Mouse (Mus musculus) adrenal gland, adult 18-20 months (tissue): ENCODE measurements around the gene Rnls. TPM values are rescaled to one million over a fixed set of nuclear protein-coding genes. Genes with fewer than 3 reads are reported as not detected.

Experiments
- DNase-seq, 2 experiments: peaks; one replicate each; pipeline ENCODE4 v3.0.0; 2021 to 2022; ENCODE audit warnings: low spot score in 2 of 2
- total RNA-seq, 2 experiments: library from RNA; stranded (reverse); gene quantifications; 1 replicate in 1 of 2; 2 replicates in 1 of 2; pipeline ENCODE4 v1.2.3; 2021

Rnls gene
- total RNA-seq, 2 experiments from 2014 or later: 3.4 to 4.3 TPM

DNA sequence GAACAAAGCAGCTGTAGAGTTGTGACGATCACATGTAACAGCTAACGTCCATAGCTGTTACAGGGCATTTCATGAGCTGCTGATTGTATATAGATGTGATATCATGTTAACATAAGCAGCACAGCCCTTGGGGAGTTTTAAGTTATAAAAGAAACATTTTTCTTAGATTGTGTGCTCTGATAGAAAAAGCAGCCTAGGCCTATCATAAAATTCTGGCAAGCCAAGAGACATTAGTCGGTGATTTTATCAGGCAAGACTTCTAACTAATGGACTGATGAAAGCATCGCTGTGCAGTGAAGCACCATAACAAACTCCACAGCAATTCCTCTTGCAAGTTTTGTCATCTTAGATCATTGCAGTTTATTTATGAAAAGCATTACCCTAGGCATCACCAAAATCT lies 190.9 kb downstream of the Rnls start:
- DNase-seq: no peak

GRCm38 (mm10) chr19:33192064-33192463 lies 200.0 kb downstream of the Rnls start:
- DNase-seq: no peak

DNA sequence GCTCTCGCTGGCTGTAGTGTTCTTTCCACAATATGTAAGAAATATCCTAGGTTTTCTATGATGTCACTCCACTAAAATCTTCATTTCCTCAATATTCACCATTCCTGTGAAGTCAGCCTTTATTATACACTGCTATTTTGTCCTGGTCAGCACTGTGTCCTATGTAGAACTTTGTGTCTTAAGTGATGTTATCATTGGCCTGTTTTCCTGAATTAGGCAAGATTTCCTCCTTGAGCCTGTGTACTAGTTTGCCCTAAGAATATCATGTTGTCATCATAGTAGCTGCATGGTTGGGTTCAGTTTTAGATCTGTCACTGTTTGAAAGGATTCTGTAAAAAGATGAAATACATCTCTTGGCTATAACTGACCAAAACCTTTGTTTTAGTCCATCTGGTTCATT lies 203.3 kb downstream of the Rnls start:
- no peak for DNase-seq

DNA sequence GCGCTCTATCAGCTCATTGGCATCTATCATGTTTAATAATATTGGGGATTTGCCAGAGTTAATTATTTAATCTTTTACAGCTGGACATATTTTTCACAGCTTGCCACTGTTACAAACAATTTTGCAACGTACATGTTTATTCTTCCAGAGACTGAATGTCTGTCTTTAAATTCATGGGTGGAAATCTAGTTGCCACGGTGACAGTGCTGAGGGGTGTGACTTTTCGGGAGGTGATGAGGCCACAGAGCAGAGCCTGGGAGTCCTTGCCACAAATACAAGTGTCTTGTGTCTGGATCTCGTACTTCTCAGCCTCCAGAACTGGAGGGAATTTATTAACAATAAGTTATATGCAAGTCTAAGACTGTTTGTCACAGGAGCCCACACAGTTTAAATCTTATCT lies 212.5 kb downstream of the Rnls start:
- no peak for DNase-seq

GRCm38 (mm10) chr19:33178866-33179265 lies 213.2 kb downstream of the Rnls start:
- no peak for DNase-seq

DNA sequence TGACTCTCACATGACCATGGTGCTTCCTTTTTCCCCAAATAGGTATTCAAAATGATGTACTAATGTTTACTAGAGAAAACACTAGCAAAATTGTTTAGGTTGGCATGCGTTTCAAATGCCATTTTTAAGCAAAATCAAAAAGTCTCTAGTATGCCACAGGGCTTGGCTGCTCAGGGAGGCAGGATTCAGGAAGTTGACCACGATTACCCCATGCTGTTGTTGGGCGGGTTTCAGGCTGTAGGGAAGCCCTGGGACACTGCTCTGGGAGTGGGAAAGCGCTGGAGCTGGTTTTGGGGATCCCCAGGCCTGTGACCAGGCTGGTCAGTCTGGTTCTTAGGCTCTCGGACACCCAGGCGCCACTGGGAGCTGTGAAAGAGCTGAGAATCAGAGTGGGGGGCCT lies 213.7 kb downstream of the Rnls start:
- no peak for DNase-seq

DNA sequence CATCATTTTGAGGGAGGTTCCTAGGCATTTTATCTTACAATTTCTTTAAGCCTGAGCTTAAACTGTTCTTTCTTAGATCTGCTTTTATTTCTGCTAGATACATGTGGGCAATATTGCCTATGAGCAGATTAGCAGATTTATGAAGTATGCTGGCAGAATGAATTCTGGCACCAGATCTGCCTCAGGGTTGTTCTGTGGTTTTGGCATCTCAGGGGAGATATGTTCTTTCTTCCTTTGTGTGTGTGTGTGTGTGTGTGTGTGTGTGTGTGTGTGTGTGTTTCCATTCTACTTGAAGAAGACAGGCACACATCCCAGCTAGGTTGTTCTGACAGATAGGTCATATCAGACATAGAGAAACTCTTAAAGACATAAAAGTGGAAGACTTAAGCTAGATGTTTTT lies 218.1 kb downstream of the Rnls start:
- no peak for DNase-seq

DNA sequence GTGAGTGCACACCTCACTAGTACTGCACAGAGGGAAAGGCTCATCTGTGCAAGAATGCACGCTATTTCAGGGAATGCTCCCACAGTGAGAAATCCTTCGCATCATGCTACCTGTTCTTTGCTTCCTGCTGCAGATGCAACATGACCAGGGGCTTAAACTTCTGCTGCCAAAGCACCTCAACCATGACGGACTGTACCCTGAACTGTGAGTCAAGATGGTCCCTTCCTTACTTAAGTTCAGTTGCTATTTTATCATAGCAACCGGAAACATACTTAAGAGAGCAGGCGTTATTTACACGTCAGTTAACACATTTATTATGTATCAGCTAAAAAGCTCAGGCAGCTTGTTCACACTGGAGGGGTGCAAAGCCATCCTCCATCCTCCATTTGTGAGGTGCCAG lies 222.2 kb downstream of the Rnls start:
- no peak for DNase-seq

DNA sequence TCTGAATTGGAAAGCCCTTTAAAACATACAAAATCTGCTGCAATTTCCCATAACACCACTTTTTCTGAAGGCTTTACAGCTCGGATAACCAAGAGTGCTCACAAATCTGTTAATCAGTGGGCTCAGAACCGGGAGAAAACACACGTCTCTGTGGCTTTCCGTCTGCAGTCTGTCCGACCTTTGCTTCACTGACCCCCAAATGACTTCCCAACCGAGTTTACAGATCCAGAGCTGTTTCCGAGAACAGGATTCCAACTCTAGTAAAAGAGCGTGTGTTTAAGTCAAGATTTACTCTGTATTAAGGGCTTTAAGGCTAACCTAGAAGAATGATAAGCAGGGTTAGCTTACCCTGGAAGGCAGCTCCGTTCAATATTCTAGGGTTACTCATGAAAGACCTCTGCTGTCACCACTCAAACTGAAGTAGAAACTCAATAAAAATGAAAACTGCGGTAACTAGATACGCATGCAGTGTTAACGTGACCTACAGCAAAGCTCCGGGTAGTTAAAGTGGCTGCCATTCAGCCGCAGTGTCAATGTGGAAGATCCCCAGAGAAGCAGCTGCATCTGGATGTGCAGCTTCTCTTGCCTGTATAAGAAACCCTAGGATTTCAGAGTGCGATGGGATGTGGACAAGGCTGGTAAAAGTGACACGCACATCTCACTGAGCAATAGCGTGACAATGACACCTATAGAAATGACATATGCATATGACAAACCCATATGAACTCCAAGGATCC lies 224.4 kb downstream of the Rnls start:
- no peak for DNase-seq

GRCm38 (mm10) chr19:33164801-33165200 lies 227.3 kb downstream of the Rnls start:
- DNase-seq: no peak

GRCm38 (mm10) chr19:33161903-33162302 lies 230.2 kb downstream of the Rnls start:
- DNase-seq: no peak

- no peak for DNase-seq
Measured at GRCm38 (mm10) chr19:33159897-33160296, 232.2 kb downstream of the Rnls start.

- no peak for DNase-seq
Measured at GRCm38 (mm10) chr19:33159192-33159591, 232.9 kb downstream of the Rnls start.

DNA sequence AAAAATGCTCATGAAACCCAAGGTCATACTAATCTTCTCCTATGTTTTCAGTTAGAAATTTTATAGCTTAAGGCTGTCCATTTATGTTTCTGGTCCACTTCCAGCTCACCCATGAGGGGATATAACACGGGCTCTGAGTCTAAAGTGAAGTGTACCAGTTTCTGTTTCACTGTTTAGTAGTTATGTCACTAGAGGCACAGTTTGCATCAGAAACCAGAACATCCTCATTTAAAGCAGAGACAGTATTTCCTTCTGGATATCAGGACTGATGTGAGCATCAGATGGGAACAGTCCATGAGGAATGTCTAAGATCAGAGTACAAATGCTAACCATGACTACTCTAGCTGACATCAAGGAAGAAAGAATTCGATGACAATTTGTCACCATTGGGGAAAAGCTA lies 233.9 kb downstream of the Rnls start:
- no peak for DNase-seq

DNA sequence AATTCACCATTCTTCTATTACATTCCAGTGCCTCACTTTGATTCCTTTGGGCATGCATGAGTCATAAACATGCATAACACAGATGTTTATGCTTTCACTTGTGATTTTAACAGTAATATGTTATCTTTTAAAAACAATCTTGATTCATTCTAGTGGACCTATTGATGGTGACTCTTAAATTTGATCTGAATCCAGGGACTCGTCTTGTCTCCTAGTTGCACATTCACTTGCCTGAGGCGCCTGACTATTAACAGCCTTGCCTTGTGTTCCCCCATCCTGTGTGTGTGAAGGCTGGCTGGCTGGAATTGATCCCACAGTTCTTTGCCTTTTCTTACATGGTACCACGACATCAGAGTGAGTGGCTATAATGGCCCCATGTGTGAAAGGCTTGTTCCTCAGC lies 243.7 kb downstream of the Rnls start:
- DNase-seq: no peak

DNA sequence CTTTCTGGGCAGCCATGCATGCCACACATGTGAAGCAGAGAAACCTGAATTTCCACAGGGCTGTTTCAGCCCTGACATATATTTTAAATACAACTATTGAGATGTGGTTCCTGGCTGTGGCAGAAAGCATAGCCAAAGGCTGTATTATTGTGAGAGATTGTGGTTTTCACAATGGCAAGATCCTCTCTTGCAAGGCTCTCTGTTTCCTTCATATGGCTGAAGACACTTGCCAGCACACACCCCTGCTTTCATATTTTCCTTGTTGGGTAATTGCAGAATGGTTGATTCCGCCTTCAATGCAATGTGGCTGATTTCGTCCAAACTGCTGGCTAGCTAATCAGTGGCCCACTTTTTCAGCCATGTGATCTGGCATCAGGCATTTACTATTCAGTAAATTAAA lies 248.9 kb downstream of the Rnls start:
- no peak for DNase-seq

DNA sequence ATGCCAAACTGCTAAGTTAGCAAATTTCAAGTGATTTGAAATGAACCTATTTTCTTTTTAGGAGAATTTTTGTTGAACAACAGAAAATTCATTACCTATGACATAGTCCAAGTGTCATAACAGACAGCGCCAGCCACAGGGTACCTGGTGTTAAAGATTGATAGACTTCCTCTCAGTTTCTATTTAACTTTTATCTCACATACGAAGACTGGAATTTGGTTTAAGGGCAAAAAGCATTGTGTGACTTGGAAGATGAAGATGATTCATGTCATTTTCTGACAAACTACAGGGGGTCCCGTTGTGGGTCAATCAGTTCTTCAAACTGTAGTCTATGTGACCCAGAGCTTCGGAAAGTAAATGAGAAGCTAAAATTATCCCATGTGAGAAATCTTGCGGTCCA lies 254.8 kb downstream of the Rnls start:
- no peak for DNase-seq

DNA sequence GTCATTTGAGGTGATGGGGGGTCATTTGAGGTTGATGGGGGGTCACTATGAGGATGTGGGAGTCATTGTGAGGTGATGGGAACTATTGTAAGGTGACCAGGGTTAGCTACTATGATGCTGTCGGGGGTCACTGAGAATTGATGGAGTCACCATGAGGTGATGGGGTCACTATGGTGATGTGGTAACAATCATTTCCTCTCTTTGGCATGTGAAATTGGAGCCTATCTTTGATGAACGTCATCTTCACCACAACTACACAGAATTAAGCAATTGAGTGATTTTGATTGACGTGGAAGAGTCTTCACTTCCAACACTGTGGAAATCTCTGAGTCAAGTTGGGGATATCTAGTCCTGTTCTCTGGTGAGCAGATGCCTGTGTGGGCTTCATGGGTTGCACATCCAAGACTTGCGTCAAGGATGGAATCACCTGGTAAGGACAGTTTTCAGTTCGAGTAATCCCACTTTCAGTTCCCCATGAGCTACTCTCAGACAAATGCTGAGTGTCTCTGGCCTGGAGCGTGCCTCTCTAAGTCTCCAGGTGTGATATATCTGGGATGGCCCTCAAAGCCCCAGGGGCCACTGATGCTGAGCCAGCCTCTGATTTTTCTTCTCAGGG lies 269.4 kb downstream of the Rnls start:
- no peak for DNase-seq

GRCm38 (mm10) chr19:33119947-33120346 lies 272.1 kb downstream of the Rnls start:
- no peak for DNase-seq

DNA sequence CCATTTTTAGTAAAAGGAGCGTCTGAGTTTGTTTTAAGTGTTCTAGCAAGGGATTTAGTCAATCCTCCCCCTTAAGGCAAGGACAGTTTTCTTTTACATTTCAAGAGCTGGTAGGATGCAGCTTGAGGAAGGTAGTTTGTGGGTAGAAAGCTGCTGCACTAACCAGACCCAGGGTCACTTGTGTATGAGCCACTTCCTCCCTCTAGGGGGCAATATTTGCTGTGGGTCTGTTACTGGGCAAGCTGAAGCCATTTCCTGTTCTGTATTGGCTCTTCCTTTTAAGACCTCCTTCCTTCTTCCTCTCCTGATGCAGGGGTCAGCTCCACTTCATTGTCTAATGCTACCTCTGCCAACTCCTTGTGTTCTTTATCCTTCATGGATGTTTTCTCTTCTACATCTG lies 273.2 kb downstream of the Rnls start:
- no peak for DNase-seq

DNA sequence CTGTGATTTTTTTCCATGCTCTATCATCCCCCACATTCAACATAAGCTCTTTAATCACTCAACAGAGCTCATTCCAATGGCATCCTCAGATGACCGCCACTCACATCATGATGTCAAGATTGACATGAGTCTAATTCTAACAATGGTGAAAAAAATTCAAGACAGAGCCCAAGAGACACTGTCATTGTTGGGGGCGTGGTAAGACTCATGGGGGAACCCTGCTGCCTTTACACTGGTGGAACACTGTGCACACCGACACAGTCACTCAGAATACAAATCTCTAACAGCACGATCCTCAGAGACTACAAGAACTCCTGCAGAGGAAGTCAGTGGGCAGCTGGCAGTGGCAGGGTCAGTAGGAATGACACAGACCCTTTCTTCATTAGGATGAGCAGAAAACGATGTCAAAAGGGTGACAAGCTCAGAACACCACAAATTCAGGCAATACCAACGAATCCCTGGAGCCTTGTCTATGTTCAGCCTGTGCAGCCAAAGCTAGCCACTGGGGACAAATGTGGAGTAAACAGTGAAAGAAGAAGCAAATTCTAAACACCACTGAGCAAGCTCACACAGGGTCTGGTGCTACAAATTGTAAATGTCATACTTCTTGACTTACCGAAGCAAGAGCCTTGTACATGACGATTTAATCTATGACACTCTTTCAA lies 277.3 kb downstream of the Rnls start:
- no peak for DNase-seq

DNA sequence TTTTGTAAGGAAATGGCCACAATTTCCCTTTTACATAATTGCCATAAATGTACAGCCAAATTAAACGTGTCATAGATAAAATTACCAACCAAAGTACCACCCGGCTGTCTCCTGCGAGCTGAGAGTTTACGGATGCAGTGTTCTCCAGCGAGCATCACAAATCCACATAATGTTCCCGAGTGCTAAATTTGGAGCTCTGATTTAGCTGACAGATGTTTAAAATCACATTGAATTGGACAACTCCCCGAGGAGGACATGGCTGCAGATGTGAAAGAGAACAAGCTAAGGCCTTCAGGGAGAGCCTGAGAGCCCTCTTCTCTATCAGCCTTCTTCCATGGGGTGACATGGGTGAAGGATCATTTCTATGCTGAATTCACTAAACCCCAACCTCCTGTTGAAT lies 278.3 kb downstream of the Rnls start:
- DNase-seq: no peak

DNA sequence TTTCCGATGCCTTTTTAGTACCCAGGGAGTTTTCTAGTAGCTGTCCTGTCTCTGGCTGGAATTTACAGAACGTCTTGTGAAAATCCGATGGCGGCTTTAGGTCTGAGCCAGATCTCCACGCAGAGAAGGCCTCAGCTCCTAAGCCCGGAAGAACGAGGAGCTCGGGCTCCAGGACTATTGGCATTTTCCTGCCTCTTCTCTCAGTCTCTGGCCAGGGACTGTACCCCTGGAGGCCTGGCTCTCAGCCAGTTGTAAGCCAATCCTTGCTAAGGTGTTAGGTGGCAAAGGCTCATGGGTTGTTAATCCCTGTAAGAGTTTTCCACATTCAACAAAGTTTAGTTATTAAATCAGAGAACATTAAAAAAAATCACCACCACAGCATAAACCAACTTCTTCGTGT lies 281.7 kb downstream of the Rnls start:
- DNase-seq: no peak
